Mouse (Mus musculus): ENCODE data around the gene E330021D16Rik. TPM values are rescaled to one million over a fixed set of nuclear protein-coding genes. Genes with fewer than 3 reads are reported as not detected.

The E330021D16Rik gene
- polyA plus RNA-seq, 1 experiment = not detected

GRCm38 (mm10) chr6:136456302-136456701 is 40.9 kb upstream of the E330021D16Rik start:
- no peaks in the 10 kb centered on the region for H3K36me3 ChIP-seq (ENCODE audit: control insufficient read depth, insufficient read depth)
- H3K4me3 ChIP-seq = no peak overlapping the region
- H3K4me2 ChIP-seq (ENCODE audit: low read depth) = no peak overlapping the region
- H3ac ChIP-seq (ENCODE audit: control insufficient read depth, insufficient read length) = no peak overlapping the region
- no peaks in the 10 kb centered on the region for H3K27me3 ChIP-seq (ENCODE audit: control insufficient read depth, insufficient read depth, insufficient read length)
- no peak for TF ChIP-seq CEBPB (IDR thresholded peaks at IDR 0.05; ENCODE audit: insufficient read depth, poor library complexity, severe bottlenecking)
- no peaks in the 10 kb centered on the region for H3K79me2 ChIP-seq (ENCODE audit: control insufficient read depth, insufficient read depth)

- Histone ChIP-seq H3K79me2 (ENCODE audit: control insufficient read depth, insufficient read depth) (no peaks in the 10 kb centered on the region), H3K27me3 (ENCODE audit: control insufficient read depth, insufficient read depth, insufficient read length) (no peaks in the 10 kb centered on the region), H3K36me3 (ENCODE audit: control insufficient read depth, insufficient read depth) (no peaks in the 10 kb centered on the region), H3K4me3 (no peak overlapping the region), H3K4me2 (ENCODE audit: low read depth) (no peak overlapping the region), H3ac (ENCODE audit: control insufficient read depth, insufficient read length) (no peak overlapping the region)
- TF ChIP-seq MAX (IDR thresholded peaks at IDR 0.05; ENCODE audit: low read depth) = no peak
- no peak for TF ChIP-seq SRF (IDR thresholded peaks at IDR 0.05; ENCODE audit: control insufficient read depth, insufficient read length, low read depth)
- TF ChIP-seq POLR2A (IDR thresholded peaks at IDR 0.05; ENCODE audit: insufficient read length, low read depth) = no peak
- no peak for TF ChIP-seq REST (IDR thresholded peaks at IDR 0.05; ENCODE audit: insufficient read depth, insufficient read length)
- no peak for TF ChIP-seq MYOD1 (IDR thresholded peaks at IDR 0.05; ENCODE audit: control insufficient read depth in 1 of 3, insufficient read length in 2 of 3, low read depth in 2 of 3)
- TF ChIP-seq TCF3 (IDR thresholded peaks at IDR 0.05; ENCODE audit: insufficient read length, low read depth) = no peak
- no peak for TF ChIP-seq CEBPB (IDR thresholded peaks at IDR 0.05; ENCODE audit: insufficient read depth, poor library complexity, severe bottlenecking)
- no peak for TF ChIP-seq TCF12 (IDR thresholded peaks at IDR 0.05; ENCODE audit: insufficient read depth, poor library complexity, severe bottlenecking)
- TF ChIP-seq USF1 (IDR thresholded peaks at IDR 0.05; ENCODE audit: low read depth) = no peak
- no peak for TF ChIP-seq POLR2AphosphoS2 (IDR thresholded peaks at IDR 0.05; ENCODE audit: insufficient read length, low read depth)
- no peak for TF ChIP-seq E2F4 (IDR thresholded peaks at IDR 0.05; ENCODE audit: insufficient read depth)
- no peak for TF ChIP-seq MYOG (IDR thresholded peaks at IDR 0.05; ENCODE audit: control insufficient read depth in 1 of 3, insufficient read depth in 1 of 3, insufficient read length in 2 of 3, low read depth in 2 of 3)
These were observed 40.3 kb upstream of the E330021D16Rik start for GRCm38 (mm10) chr6:136455696-136456095.

- no peaks in the 10 kb centered on the region for H3K27me3 ChIP-seq (ENCODE audit: control insufficient read depth, insufficient read depth, insufficient read length)
- no peak overlapping the region for H3ac ChIP-seq (ENCODE audit: control insufficient read depth, insufficient read length)
- no peaks in the 10 kb centered on the region for H3K36me3 ChIP-seq (ENCODE audit: control insufficient read depth, insufficient read depth)
- no peak for TF ChIP-seq E2F4 (IDR thresholded peaks at IDR 0.05; ENCODE audit: insufficient read depth)
- TF ChIP-seq MAX (IDR thresholded peaks at IDR 0.05; ENCODE audit: low read depth) = no peak
- TF ChIP-seq SRF (IDR thresholded peaks at IDR 0.05; ENCODE audit: control insufficient read depth, insufficient read length, low read depth) = no peak
- TF ChIP-seq MYOD1 (IDR thresholded peaks at IDR 0.05; ENCODE audit: control insufficient read depth in 1 of 3, insufficient read length in 2 of 3, low read depth in 2 of 3) = no peak
- no peak for TF ChIP-seq CEBPB (IDR thresholded peaks at IDR 0.05; ENCODE audit: insufficient read depth, poor library complexity, severe bottlenecking)
- TF ChIP-seq REST (IDR thresholded peaks at IDR 0.05; ENCODE audit: insufficient read depth, insufficient read length) = no peak
- TF ChIP-seq POLR2A (IDR thresholded peaks at IDR 0.05; ENCODE audit: insufficient read length, low read depth) = no peak
- no peak for TF ChIP-seq USF1 (IDR thresholded peaks at IDR 0.05; ENCODE audit: low read depth)
- TF ChIP-seq MYOG (IDR thresholded peaks at IDR 0.05; ENCODE audit: control insufficient read depth in 1 of 3, insufficient read depth in 1 of 3, insufficient read length in 2 of 3, low read depth in 2 of 3) = no peak
- TF ChIP-seq TCF12 (IDR thresholded peaks at IDR 0.05; ENCODE audit: insufficient read depth, poor library complexity, severe bottlenecking) = no peak
- no peak for TF ChIP-seq POLR2AphosphoS2 (IDR thresholded peaks at IDR 0.05; ENCODE audit: insufficient read length, low read depth)
- no peak for TF ChIP-seq TCF3 (IDR thresholded peaks at IDR 0.05; ENCODE audit: insufficient read length, low read depth)
- no peak overlapping the region for H3K4me2 ChIP-seq (ENCODE audit: low read depth)
- no peaks in the 10 kb centered on the region for H3K79me2 ChIP-seq (ENCODE audit: control insufficient read depth, insufficient read depth)
- H3K4me3 ChIP-seq = no peak overlapping the region
These were observed 37.3 kb upstream of the E330021D16Rik start for GRCm38 (mm10) chr6:136452623-136453022.

- no peaks in the 10 kb centered on the region for H3K36me3 ChIP-seq (ENCODE audit: control insufficient read depth, insufficient read depth)
- no peak overlapping the region for H3ac ChIP-seq (ENCODE audit: control insufficient read depth, insufficient read length)
- no peak overlapping the region for H3K4me3 ChIP-seq
- no peaks in the 10 kb centered on the region for H3K27me3 ChIP-seq (ENCODE audit: control insufficient read depth, insufficient read depth, insufficient read length)
- no peak for TF ChIP-seq MYOD1 (IDR thresholded peaks at IDR 0.05; ENCODE audit: control insufficient read depth in 1 of 3, insufficient read length in 2 of 3, low read depth in 2 of 3)
- no peak for TF ChIP-seq SRF (IDR thresholded peaks at IDR 0.05; ENCODE audit: control insufficient read depth, insufficient read length, low read depth)
- TF ChIP-seq MYOG (IDR thresholded peaks at IDR 0.05; ENCODE audit: control insufficient read depth in 1 of 3, insufficient read depth in 1 of 3, insufficient read length in 2 of 3, low read depth in 2 of 3) = no peak
- no peak for TF ChIP-seq E2F4 (IDR thresholded peaks at IDR 0.05; ENCODE audit: insufficient read depth)
- TF ChIP-seq POLR2AphosphoS2 (IDR thresholded peaks at IDR 0.05; ENCODE audit: insufficient read length, low read depth) = no peak
- TF ChIP-seq TCF12 (IDR thresholded peaks at IDR 0.05; ENCODE audit: insufficient read depth, poor library complexity, severe bottlenecking) = no peak
- no peak for TF ChIP-seq CEBPB (IDR thresholded peaks at IDR 0.05; ENCODE audit: insufficient read depth, poor library complexity, severe bottlenecking)
- no peak for TF ChIP-seq USF1 (IDR thresholded peaks at IDR 0.05; ENCODE audit: low read depth)
- TF ChIP-seq TCF3 (IDR thresholded peaks at IDR 0.05; ENCODE audit: insufficient read length, low read depth) = no peak
- no peak for TF ChIP-seq POLR2A (IDR thresholded peaks at IDR 0.05; ENCODE audit: insufficient read length, low read depth)
- TF ChIP-seq MAX (IDR thresholded peaks at IDR 0.05; ENCODE audit: low read depth) = no peak
- TF ChIP-seq REST (IDR thresholded peaks at IDR 0.05; ENCODE audit: insufficient read depth, insufficient read length) = no peak
- H3K79me2 ChIP-seq (ENCODE audit: control insufficient read depth, insufficient read depth) = no peaks in the 10 kb centered on the region
- no peak overlapping the region for H3K4me2 ChIP-seq (ENCODE audit: low read depth)
These were observed 35.5 kb upstream of the E330021D16Rik start for GRCm38 (mm10) chr6:136450863-136451262.

GRCm38 (mm10) chr6:136449930-136450329 is 34.6 kb upstream of the E330021D16Rik start:
- no peak overlapping the region for H3ac ChIP-seq (ENCODE audit: control insufficient read depth, insufficient read length)
- no peak overlapping the region for H3K4me2 ChIP-seq (ENCODE audit: low read depth)
- no peaks in the 10 kb centered on the region for H3K79me2 ChIP-seq (ENCODE audit: control insufficient read depth, insufficient read depth)
- H3K4me3 ChIP-seq = no peak overlapping the region
- no peak for TF ChIP-seq TCF3 (IDR thresholded peaks at IDR 0.05; ENCODE audit: insufficient read length, low read depth)
- TF ChIP-seq TCF12 (IDR thresholded peaks at IDR 0.05; ENCODE audit: insufficient read depth, poor library complexity, severe bottlenecking) = no peak
- TF ChIP-seq REST (IDR thresholded peaks at IDR 0.05; ENCODE audit: insufficient read depth, insufficient read length) = no peak
- no peaks in the 10 kb centered on the region for H3K36me3 ChIP-seq (ENCODE audit: control insufficient read depth, insufficient read depth)
- no peaks in the 10 kb centered on the region for H3K27me3 ChIP-seq (ENCODE audit: control insufficient read depth, insufficient read depth, insufficient read length)
